Mouse (Mus musculus) kidney, embryonic 14.5 days (tissue): ENCODE data around the gene Znrf2. TPM values are rescaled to one million over a fixed set of nuclear protein-coding genes. Genes with fewer than 3 reads are reported as not detected.

Experiments used
- ATAC-seq: fragments of 200-750 bp; cut with Nextera tagmentation; 2 replicates; pipeline ENCODE4 v1.8.0; 2017; ENCODE audit warnings: moderate number of reproducible peaks, mild to moderate bottlenecking, moderate TSS enrichment, moderate library complexity; ENCODE audit not compliant: low FRiP score, low TSS enrichment
- H3K27ac ChIP-seq: fragments of 300-500 bp; sonication (generic); 2 replicates; pipeline ENCODE4 v1.5.1; 2014; ENCODE audit warnings: low read depth, mild to moderate bottlenecking, low read length, moderate library complexity, mixed read lengths
- H3K27me3 ChIP-seq: fragments of 300-500 bp; sonication (generic); 2 replicates; pipeline ENCODE4 v1.6.1; 2014; ENCODE audit warnings: mild to moderate bottlenecking, low read length; ENCODE audit not compliant: control insufficient read depth, insufficient read depth
- H3K36me3 ChIP-seq: fragments of 300-500 bp; sonication (generic); 2 replicates; pipeline ENCODE4 v1.6.1; 2014; ENCODE audit warnings: low read length, mixed read lengths; ENCODE audit not compliant: control insufficient read depth, insufficient read depth
- H3K4me1 ChIP-seq: fragments of 300-500 bp; sonication (generic); 2 replicates; pipeline ENCODE4 v1.6.1; 2014; ENCODE audit warnings: low read length, mixed read lengths; ENCODE audit not compliant: control insufficient read depth, insufficient read depth
- H3K4me2 ChIP-seq: fragments of 300-500 bp; sonication (generic); replicated peaks from 2 replicates; pipeline ENCODE4 v1.6.1; 2014; ENCODE audit warnings: low read depth, mild to moderate bottlenecking, low read length
- H3K4me3 ChIP-seq: fragments of 300-500 bp; sonication (generic); 2 replicates; pipeline ENCODE4 v1.5.1; 2014; ENCODE audit warnings: mild to moderate bottlenecking, low read length
- H3K9ac ChIP-seq: fragments of 300-500 bp; sonication (generic); 2 replicates; pipeline ENCODE4 v1.6.1; 2014; ENCODE audit warnings: low read depth, mild to moderate bottlenecking, low read length, moderate library complexity
- H3K9me3 ChIP-seq: fragments of 300-500 bp; sonication (generic); 2 replicates; pipeline ENCODE4 v1.6.1; 2016; ENCODE audit warnings: low read length; ENCODE audit not compliant: control insufficient read depth
- WGBS: fragments of 180-500 bp; shearing (Covaris S2); extraction: QIAGEN DNeasy Blood & Tissue Kit; methylation state at CpG from one replicate; pipeline ENCODE4 v1.1.7; 2014; 5-methylcytosine and 5-hydroxymethylcytosine counted together
- polyA plus RNA-seq: library from polyadenylated mRNA; unstranded; fragments of >200 nt; fragmentation: Nextera tagmentation; extraction: Ambion mirVana; gene quantifications from 2 replicates; pipeline ENCODE4 v1.2.1, GENCODE M21; 2014

The Znrf2 gene
- polyA plus RNA-seq, 1 experiment from 2014 or later: 4.5 TPM

DNA sequence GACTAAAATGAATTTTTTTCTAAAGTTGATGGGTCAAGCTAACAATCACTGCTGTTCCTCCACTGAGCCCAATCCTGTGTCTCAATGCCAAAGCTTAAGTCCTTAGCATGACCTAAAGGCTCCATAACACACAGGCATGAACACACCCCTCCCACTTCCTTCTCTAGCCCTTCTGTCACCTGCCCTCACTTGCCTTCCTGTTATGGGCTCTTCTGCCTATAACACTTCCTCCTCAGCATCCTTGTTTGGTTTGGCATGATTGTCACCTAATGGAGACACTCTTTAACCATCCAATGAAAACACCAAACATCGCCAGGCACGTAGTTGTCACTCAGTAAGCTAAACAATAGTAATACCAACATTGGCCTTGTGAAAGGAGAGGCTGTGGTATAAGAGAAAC lies 85.8 kb downstream of the Znrf2 start:
- Histone ChIP-seq H3K27me3 (no peaks in the 10 kb centered on the region), H3K27ac (no peak overlapping the region), H3K4me3 (no peak overlapping the region), H3K36me3 (no peaks in the 10 kb centered on the region), H3K4me1 (no peaks in the 10 kb centered on the region), H3K9me3 (no peaks in the 10 kb centered on the region), H3K9ac (no peak overlapping the region), H3K4me2 (no peak overlapping the region)
- 89% methylated on average over 2 of the region's 2 CpGs for WGBS
- no peak for ATAC-seq

DNA sequence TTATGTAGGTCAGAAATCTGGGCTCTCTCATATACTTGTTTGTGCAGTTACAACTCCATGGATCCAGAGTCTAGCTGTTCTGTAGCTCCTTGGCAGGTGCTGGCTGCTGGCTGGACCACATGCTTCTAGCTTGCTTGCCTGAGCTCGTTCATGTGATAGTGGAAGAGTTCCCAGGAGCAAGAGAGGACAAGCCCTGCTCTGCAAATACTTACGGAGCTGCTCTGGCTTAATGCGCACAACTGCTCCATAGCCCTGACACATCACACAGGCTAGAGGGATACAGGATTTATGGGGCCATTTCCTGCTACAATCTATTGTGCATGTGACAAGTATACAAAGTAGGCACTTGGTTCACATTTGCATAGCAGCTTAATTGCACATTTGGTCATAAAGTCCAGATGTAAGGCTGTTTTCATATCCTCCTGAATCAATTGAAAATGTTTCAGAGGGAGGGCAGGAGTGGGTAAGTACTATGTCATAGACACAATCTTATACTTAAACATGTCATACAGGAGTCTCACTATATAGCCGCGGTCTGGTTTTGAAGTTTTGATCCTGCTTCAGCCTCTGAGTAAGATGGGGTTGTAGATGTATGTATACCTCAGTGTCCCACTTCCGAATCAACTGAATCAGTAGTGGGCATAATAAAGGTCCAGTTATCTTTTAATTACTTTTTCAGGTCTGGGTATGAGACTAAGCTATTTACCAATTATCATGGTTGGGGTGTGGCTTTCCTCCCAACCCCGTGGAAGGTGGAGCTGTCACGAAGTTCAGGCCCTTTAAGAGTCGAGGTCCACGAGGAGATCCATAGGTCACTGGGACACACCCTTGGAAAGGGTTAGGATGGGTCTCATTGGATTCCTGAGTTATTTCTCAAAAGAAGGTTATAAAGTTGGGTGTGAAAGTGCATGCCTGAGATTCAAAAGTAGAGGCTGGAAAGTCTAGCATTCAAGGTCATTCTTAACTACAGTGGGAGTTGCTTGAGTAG lies 89.6 kb downstream of the Znrf2 start:
- Histone ChIP-seq H3K36me3 (no peaks in the 10 kb centered on the region), H3K9me3 (no peaks in the 10 kb centered on the region), H3K4me3 (no peak overlapping the region), H3K27me3 (no peaks in the 10 kb centered on the region), H3K4me1 (no peaks in the 10 kb centered on the region), H3K27ac (no peak overlapping the region), H3K4me2 (no peak overlapping the region), H3K9ac (no peak overlapping the region)
- ATAC-seq: no peak
- WGBS: 72% methylated on average over 10 of the region's 10 CpGs

DNA sequence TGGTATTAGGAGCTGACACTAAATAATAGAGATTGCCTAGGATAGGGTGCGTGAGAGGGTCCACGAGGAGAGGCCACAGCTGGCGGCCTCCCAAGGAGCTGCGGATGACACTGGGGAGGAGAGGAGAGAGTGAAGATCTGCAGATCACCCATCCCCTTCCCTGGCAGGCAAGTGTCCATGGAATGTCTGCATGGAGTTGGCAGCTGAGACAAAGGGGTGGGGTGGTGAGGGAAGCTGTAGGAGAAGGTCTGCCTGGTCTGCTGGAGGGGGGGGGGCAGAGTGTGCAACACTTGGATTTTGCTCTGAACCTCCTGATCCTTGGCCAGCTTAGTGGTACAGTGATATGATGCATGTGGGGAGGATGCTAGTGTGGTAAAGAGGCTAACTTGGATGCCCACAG lies 98.3 kb downstream of the Znrf2 start:
- Histone ChIP-seq H3K27ac (no peak overlapping the region), H3K36me3 (no peaks in the 10 kb centered on the region), H3K9ac (no peak overlapping the region), H3K27me3 (no peaks in the 10 kb centered on the region), H3K9me3 (no peaks in the 10 kb centered on the region), H3K4me2 (no peak overlapping the region), H3K4me1 (no peaks in the 10 kb centered on the region), H3K4me3 (no peak overlapping the region)
- ATAC-seq: no peak
- WGBS: 88% methylated on average over 4 of the region's 4 CpGs

DNA sequence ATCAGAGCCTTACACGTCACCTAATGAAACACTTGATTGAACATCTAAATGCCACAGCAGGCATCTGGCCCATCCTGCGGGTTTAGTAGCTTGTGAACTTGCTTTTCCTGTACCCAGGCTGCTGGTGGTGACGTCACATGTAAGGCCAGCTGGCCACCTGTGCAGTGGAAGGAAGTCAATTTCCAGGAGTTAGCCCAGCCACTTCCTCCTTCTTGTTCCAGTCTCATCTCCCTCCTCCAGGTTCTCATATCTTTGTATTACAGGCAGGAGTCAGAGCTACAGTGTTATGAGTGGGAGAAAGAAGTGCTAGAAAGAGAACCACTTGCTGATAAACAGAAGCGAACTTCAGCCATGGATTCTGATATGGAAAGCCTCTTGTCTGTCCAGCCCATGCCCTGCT lies 99.4 kb downstream of the Znrf2 start:
- Histone ChIP-seq H3K9me3 (no peaks in the 10 kb centered on the region), H3K27me3 (no peaks in the 10 kb centered on the region), H3K4me1 (no peaks in the 10 kb centered on the region), H3K4me2 (no peak overlapping the region), H3K36me3 (no peaks in the 10 kb centered on the region), H3K9ac (no peak overlapping the region), H3K4me3 (no peak overlapping the region), H3K27ac (no peak overlapping the region)
- ATAC-seq: no peak
- WGBS: 55% methylated on average over 4 of the region's 4 CpGs

DNA sequence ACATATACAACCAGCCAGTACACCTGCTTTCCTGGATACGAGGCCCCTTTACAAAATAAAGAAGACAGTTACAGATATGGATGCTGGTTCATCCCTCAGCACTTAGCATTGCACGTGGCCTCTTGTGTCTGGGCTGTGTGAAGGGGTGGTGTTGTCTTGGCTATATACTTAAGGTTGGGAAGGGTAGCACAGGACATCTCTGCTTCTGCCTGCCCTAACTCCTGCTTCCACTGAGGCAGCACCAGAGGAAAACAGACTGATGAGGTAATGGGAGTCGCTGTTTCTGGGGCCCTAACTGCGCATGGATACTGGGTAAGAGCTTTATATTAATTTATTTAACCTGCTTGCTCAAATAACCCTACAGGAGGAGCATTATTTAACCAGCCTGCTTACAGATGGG lies 100.2 kb downstream of the Znrf2 start:
- Histone ChIP-seq H3K9me3 (no peaks in the 10 kb centered on the region), H3K4me2 (no peak overlapping the region), H3K9ac (no peak overlapping the region), H3K4me3 (no peak overlapping the region), H3K27ac (no peak overlapping the region), H3K27me3 (no peaks in the 10 kb centered on the region), H3K4me1 (no peaks in the 10 kb centered on the region), H3K36me3 (no peaks in the 10 kb centered on the region)
- ATAC-seq: no peak
- WGBS: 77% methylated on average over 4 of the region's 4 CpGs

DNA sequence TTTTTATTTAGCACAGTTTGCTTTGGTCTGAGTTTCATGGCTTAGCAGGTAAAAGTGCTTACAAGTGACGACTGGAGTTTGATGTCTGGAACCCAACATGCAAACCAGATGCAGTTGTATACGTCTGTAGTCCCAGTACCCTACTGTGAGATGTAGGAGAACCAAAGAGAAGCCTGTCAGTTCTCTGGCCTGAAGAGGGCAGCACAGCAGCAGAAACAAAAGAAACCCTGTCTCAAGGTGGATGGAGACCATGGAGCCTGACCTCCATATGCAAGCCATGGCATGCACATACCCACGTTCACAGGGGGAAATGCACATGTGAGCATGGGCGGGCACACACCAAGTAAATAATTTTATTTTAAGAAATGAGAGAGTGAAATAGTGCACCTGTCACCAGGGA lies 100.8 kb downstream of the Znrf2 start:
- ATAC-seq: peak; percentile 68
- Histone ChIP-seq H3K27me3 (no peaks in the 10 kb centered on the region), H3K36me3 (no peaks in the 10 kb centered on the region), H3K4me3 (no peak overlapping the region), H3K4me1 (no peaks in the 10 kb centered on the region), H3K27ac (no peak overlapping the region), H3K9me3 (no peaks in the 10 kb centered on the region), H3K4me2 (no peak overlapping the region), H3K9ac (no peak overlapping the region)
- WGBS: 41% methylated on average over 4 of the region's 4 CpGs

DNA sequence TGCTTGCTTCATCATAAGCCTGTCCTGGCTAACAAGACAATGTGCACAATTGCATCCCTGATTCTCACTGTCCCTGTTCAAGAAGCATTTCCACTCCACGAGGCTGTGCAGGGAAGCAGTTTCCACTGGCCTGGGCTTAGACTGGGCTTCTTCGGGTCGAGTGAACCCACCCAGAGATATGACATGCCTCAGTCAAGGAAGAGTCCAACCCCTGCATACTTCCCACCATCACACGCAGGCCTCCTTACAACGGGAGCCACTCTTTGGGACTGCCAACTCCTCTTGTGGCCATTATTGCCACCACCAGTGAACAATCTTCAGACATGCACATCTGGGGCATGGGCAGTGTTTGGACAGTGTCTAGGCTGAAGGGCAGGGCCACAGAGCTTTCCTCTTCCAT lies 101.8 kb downstream of the Znrf2 start:
- ATAC-seq: no peak

DNA sequence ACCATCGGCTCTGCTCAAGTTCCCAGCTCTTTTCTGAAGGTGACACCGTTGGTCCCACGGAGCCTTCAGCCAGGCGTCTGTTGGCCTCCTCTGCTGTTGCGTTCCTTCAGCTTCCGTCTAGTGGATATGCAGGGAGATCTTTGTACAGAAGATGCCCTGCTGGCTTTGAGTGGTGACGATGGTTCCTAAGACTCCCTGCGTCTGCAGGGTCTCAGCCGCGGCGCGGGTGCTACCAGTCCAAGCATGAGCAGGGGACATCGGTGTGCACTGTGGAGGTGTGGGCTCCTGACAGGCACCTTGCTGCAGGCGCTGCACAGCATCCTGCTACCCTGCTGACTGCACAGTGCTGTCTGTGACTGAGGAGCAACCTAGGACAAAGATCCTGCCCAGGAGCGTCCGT lies 107.8 kb downstream of the Znrf2 start:
- ATAC-seq: no peak
- no peaks in the 10 kb centered on the region for H3K27me3 ChIP-seq
- no peaks in the 10 kb centered on the region for H3K9me3 ChIP-seq
- H3K27ac ChIP-seq: no peak overlapping the region
- H3K36me3 ChIP-seq: no peaks in the 10 kb centered on the region
- no peak overlapping the region for H3K9ac ChIP-seq
- 94% methylated on average over 16 of the region's 16 CpGs for WGBS
- no peaks in the 10 kb centered on the region for H3K4me1 ChIP-seq
- H3K4me2 ChIP-seq: no peak overlapping the region
- no peak overlapping the region for H3K4me3 ChIP-seq

More for the DNA sequence above, 101.8 kb downstream of the Znrf2 start:
- H3K4me2 ChIP-seq: no peak overlapping the region
- no peaks in the 10 kb centered on the region for H3K27me3 ChIP-seq
- no peaks in the 10 kb centered on the region for H3K4me1 ChIP-seq
- no peak overlapping the region for H3K9ac ChIP-seq
- H3K36me3 ChIP-seq: no peaks in the 10 kb centered on the region
- WGBS: 91% methylated on average over 5 of the region's 5 CpGs
- no peak overlapping the region for H3K27ac ChIP-seq
- no peaks in the 10 kb centered on the region for H3K9me3 ChIP-seq
- no peak overlapping the region for H3K4me3 ChIP-seq

DNA sequence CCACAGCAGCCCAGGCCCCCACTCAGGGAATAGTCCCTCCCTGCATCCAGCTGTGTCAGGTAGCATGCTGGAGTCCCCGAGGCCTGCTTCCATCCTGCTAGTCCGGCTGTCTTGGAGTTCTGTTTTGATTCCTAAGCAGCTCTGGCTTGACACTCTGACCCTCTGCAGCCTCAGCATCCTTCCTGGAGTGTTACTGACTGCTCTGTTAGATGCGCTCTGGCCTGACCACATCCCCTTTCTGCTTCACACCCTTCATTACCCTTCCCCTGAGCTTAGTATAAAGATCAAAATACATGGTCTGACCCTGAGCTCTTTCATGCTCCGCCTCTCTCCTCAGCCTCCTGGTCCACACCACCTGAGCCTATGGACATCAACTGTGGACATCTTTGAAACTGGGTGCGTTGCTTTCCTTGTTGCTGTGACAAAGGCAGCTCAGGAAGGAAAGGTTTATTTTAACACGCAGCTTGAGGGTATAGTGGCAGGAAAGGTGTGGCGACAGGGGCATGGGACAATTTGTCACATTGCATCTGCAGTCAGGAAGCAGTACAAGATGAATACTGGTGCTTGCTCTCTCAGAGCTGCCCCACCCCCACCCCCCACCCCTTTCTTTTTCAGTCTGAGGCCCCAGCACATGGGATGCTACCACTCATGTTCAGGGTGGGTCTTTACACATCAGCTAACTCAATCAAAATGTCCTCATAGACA lies 109.2 kb downstream of the Znrf2 start:
- Histone ChIP-seq H3K4me1 (no peaks in the 10 kb centered on the region), H3K4me2 (no peak overlapping the region), H3K36me3 (no peaks in the 10 kb centered on the region), H3K4me3 (no peak overlapping the region), H3K9ac (no peak overlapping the region), H3K9me3 (no peaks in the 10 kb centered on the region), H3K27me3 (no peaks in the 10 kb centered on the region), H3K27ac (no peak overlapping the region)
- ATAC-seq: no peak
- 61% methylated on average over 7 of the region's 7 CpGs for WGBS
